Comparison of ENCODE assay signal across 24 mouse cellular contexts in genomic region chr1:143762159-143762558, GRCm38 (mm10). TPM values are rescaled to one million over a fixed set of nuclear protein-coding genes. Genes with fewer than 3 reads are reported as not detected.
DNase-seq lines count a peak whose midpoint lies in the region; ATAC-seq and TF ChIP-seq lines count a peak whose summit lies in the region.
"Had no signal": no experiment of that assay in that cellular context is flagged by ENCODE, and none has a peak within 500 bp of the region (broad histone marks: within the 10 kb centered on the region; RNA-seq: fewer than 3 reads in every experiment).

No protein-coding gene starts in this region.

- TF ChIP-seq EP300 in stomach, postnatal 0 days (optimal IDR thresholded peaks at IDR 0.05): no peak

- no peaks in the 10 kb centered on the region for H3K27me3 ChIP-seq in heart, embryonic 12.5 days (replicated peaks)
- H3K27me3 ChIP-seq in liver, embryonic 15.5 days: no peaks in the 10 kb centered on the region
- no peaks in the 10 kb centered on the region for H3K27me3 ChIP-seq in stomach, postnatal 0 days (ENCODE audit: control insufficient read depth, insufficient read depth, low read length)
- H3K27me3 ChIP-seq: embryonic facial prominence, embryonic 12.5 days; embryonic facial prominence, embryonic 15.5 days; forebrain, embryonic 15.5 days; heart, embryonic 15.5 days; hindbrain, embryonic 13.5 days; intestine, embryonic 15.5 days had no signal

- no peak overlapping the region for H3K4me2 ChIP-seq in heart, embryonic 12.5 days
- H3K4me2 ChIP-seq in liver, embryonic 15.5 days: no peak overlapping the region
- no peak overlapping the region for H3K4me2 ChIP-seq in stomach, postnatal 0 days (replicated peaks; ENCODE audit: low read depth)
- H3K4me2 ChIP-seq: embryonic facial prominence, embryonic 12.5 days; embryonic facial prominence, embryonic 15.5 days; forebrain, embryonic 15.5 days; heart, embryonic 11.5 days; heart, embryonic 15.5 days; hindbrain, embryonic 13.5 days; intestine, embryonic 15.5 days had no signal

- H3K27ac ChIP-seq in heart, embryonic 12.5 days (ENCODE audit: poor library complexity, severe bottlenecking): no peak overlapping the region
- no peak overlapping the region for H3K27ac ChIP-seq in liver, embryonic 15.5 days (replicated peaks)
- no peak overlapping the region for H3K27ac ChIP-seq in stomach, postnatal 0 days (replicated peaks)
- H3K27ac ChIP-seq: embryonic facial prominence, embryonic 12.5 days; embryonic facial prominence, embryonic 15.5 days; forebrain, embryonic 15.5 days; heart, embryonic 15.5 days; hindbrain, embryonic 10.5 days; hindbrain, embryonic 13.5 days; intestine, embryonic 15.5 days had no signal

- no peak overlapping the region for H3K4me3 ChIP-seq in heart, embryonic 12.5 days
- H3K4me3 ChIP-seq in liver, embryonic 15.5 days (replicated peaks): no peak overlapping the region
- H3K4me3 ChIP-seq in stomach, postnatal 0 days (ENCODE audit: low read depth, low read length): no peak overlapping the region
- H3K4me3 ChIP-seq: embryonic facial prominence, embryonic 12.5 days; embryonic facial prominence, embryonic 15.5 days; forebrain, embryonic 15.5 days; heart, embryonic 15.5 days; hindbrain, embryonic 10.5 days; hindbrain, embryonic 13.5 days; intestine, embryonic 15.5 days had no signal

- TF ChIP-seq CTCF in stomach, postnatal 0 days (IDR thresholded peaks at IDR 0.05; ENCODE audit: low read depth): no peak

- peak; percentile 61 for DNase-seq in heart, adult 11 months
- no peak for DNase-seq in stomach, postnatal 0 days (ENCODE audit: low spot score)
- DNase-seq in embryo, embryonic 10 days (ENCODE audit: low spot score): no peak
- no peak for DNase-seq in adrenal gland, postnatal 14 days
- DNase-seq: adrenal gland, postnatal 10 days; cerebellum, adult 18-20 months; cerebellum, adult 9-10 months; cerebellum, postnatal 14 days; gastrocnemius, postnatal 10 days; gastrocnemius, postnatal 36 days; heart, postnatal 10 days; heart, postnatal 36 days had no signal

- 89% methylated on average over 8 of the region's 8 CpGs for WGBS in heart, embryonic 12.5 days
- 67% methylated on average over 8 of the region's 8 CpGs for WGBS in liver, embryonic 15.5 days (ENCODE audit: insufficient replicate concordance)
- WGBS in stomach, postnatal 0 days: 74% methylated on average over 8 of the region's 8 CpGs

- no peak for ATAC-seq in heart, embryonic 12.5 days (ENCODE audit: insufficient number of reproducible peaks, low FRiP score)
- peak; percentile 47; the same call in 1 of the 2 replicates for ATAC-seq in liver, embryonic 15.5 days (ENCODE audit: insufficient read depth)
- ATAC-seq in stomach, postnatal 0 days (ENCODE audit: low FRiP score, low TSS enrichment): peak; percentile 63; the same call in 1 of the 2 replicates
- ATAC-seq: activated CD4-positive, CD25-positive, alpha-beta regulatory T cell, adult 4 months; forebrain, embryonic 15.5 days; hindbrain, embryonic 16.5 days; intestine, embryonic 15.5 days had no signal

- H3K4me1 ChIP-seq in heart, embryonic 12.5 days (replicated peaks): no peaks in the 10 kb centered on the region
- no peaks in the 10 kb centered on the region for H3K4me1 ChIP-seq in liver, embryonic 15.5 days (replicated peaks)
- no peaks in the 10 kb centered on the region for H3K4me1 ChIP-seq in stomach, postnatal 0 days (replicated peaks; ENCODE audit: control insufficient read depth, insufficient read depth)
- H3K4me1 ChIP-seq: embryonic facial prominence, embryonic 12.5 days; embryonic facial prominence, embryonic 15.5 days; forebrain, embryonic 15.5 days; heart, embryonic 15.5 days; hindbrain, embryonic 10.5 days; hindbrain, embryonic 13.5 days; intestine, embryonic 15.5 days had no signal

- peaks cover 52% of the 10 kb centered on the region for H3K36me3 ChIP-seq in heart, embryonic 12.5 days
- H3K36me3 ChIP-seq in liver, embryonic 15.5 days (replicated peaks): no peaks in the 10 kb centered on the region; the same call in 1 of the 2 replicates
- H3K36me3 ChIP-seq in stomach, postnatal 0 days (ENCODE audit: control insufficient read depth, insufficient read depth, low read length): 0 out of 2 replicates have a peak, but pooled peaks cover 5% of the 10 kb centered on the region

- no peaks in the 10 kb centered on the region for H3K9me3 ChIP-seq in heart, embryonic 12.5 days (replicated peaks)
- H3K9me3 ChIP-seq in liver, embryonic 15.5 days (replicated peaks): no peaks in the 10 kb centered on the region
- no peaks in the 10 kb centered on the region for H3K9me3 ChIP-seq in stomach, postnatal 0 days (ENCODE audit: control insufficient read depth, low read length)
- H3K9me3 ChIP-seq: embryonic facial prominence, embryonic 12.5 days; embryonic facial prominence, embryonic 15.5 days; forebrain, embryonic 15.5 days; heart, embryonic 15.5 days; hindbrain, embryonic 10.5 days; hindbrain, embryonic 13.5 days; intestine, embryonic 15.5 days had no signal

- no peak overlapping the region for H3K9ac ChIP-seq in heart, embryonic 12.5 days
- H3K9ac ChIP-seq in liver, embryonic 15.5 days: no peak overlapping the region
- no peak overlapping the region for H3K9ac ChIP-seq in stomach, postnatal 0 days (ENCODE audit: low read length)
- H3K9ac ChIP-seq: embryonic facial prominence, embryonic 12.5 days; embryonic facial prominence, embryonic 15.5 days; forebrain, embryonic 15.5 days; heart, embryonic 15.5 days; hindbrain, embryonic 13.5 days; intestine, embryonic 15.5 days had no signal

RNA-seq across cellular contexts. Expression of gene Trove2, which starts 14.7 kb away (rescaled TPM):
- polyA plus RNA-seq in heart, embryonic 12.5 days (2016; fragmentation: Nextera tagmentation; extraction: Ambion mirVana): 20.7 and 21.5 TPM in 2 replicates
- 1.4 and 1.5 TPM in 2 replicates for polyA plus RNA-seq in liver, embryonic 15.5 days (2015; fragmentation: Nextera tagmentation; extraction: Ambion mirVana)
- polyA plus RNA-seq in stomach, postnatal 0 days (2015; fragmentation: Nextera tagmentation; extraction: Ambion mirVana): 8.7 and 8.9 TPM in 2 replicates
- 11.0 and 12.6 TPM in 2 replicates for total RNA-seq in adrenal gland, postnatal 14 days (2021)

RNA-seq across cellular contexts. Expression of gene Uchl5, which starts 14.9 kb away (rescaled TPM):
- 63.7 and 70.4 TPM in 2 replicates for polyA plus RNA-seq in heart, embryonic 12.5 days (2016; fragmentation: Nextera tagmentation; extraction: Ambion mirVana)
- polyA plus RNA-seq in liver, embryonic 15.5 days (2015; fragmentation: Nextera tagmentation; extraction: Ambion mirVana): 66.6 and 68.9 TPM in 2 replicates
- polyA plus RNA-seq in stomach, postnatal 0 days (2015; fragmentation: Nextera tagmentation; extraction: Ambion mirVana): 57.6 and 61.5 TPM in 2 replicates
- total RNA-seq in adrenal gland, postnatal 14 days (2021): 27.7 and 27.8 TPM in 2 replicates

RNA-seq across cellular contexts. Expression of gene Glrx2, which starts 46.0 kb away (rescaled TPM):
- polyA plus RNA-seq in heart, embryonic 12.5 days (2016; fragmentation: Nextera tagmentation; extraction: Ambion mirVana): 98.0 and 98.7 TPM in 2 replicates
- 41.4 and 51.2 TPM in 2 replicates for polyA plus RNA-seq in liver, embryonic 15.5 days (2015; fragmentation: Nextera tagmentation; extraction: Ambion mirVana)
- 104 TPM in 2 replicates for polyA plus RNA-seq in stomach, postnatal 0 days (2015; fragmentation: Nextera tagmentation; extraction: Ambion mirVana)
- total RNA-seq in adrenal gland, postnatal 14 days (2021): 81.3 and 90.8 TPM in 2 replicates

RNA-seq across cellular contexts. Expression of gene Cdc73, which starts 59.5 kb away (rescaled TPM):
- polyA plus RNA-seq in heart, embryonic 12.5 days (2016; fragmentation: Nextera tagmentation; extraction: Ambion mirVana): 29.3 and 29.5 TPM in 2 replicates
- 12.7 and 13.4 TPM in 2 replicates for polyA plus RNA-seq in liver, embryonic 15.5 days (2015; fragmentation: Nextera tagmentation; extraction: Ambion mirVana)
- polyA plus RNA-seq in stomach, postnatal 0 days (2015; fragmentation: Nextera tagmentation; extraction: Ambion mirVana): 11.4 and 11.8 TPM in 2 replicates
- 85.7 and 90.8 TPM in 2 replicates for total RNA-seq in adrenal gland, postnatal 14 days (2021)
